Mouse (Mus musculus) stomach, embryonic 14.5 days (tissue): Measurements from ENCODE around the gene Depdc5. TPM values are rescaled to one million over a fixed set of nuclear protein-coding genes. Genes with fewer than 3 reads are reported as not detected.

Experiments used
- ATAC-seq: fragments of 200-750 bp; cut with Nextera tagmentation; 2 replicates; pipeline ENCODE4 v1.8.0; 2017; ENCODE audit warnings: low read depth, moderate TSS enrichment; ENCODE audit not compliant: insufficient number of reproducible peaks, insufficient read depth, low FRiP score
- H3K27ac ChIP-seq: fragments of 300-500 bp; sonication (generic); 2 replicates; pipeline ENCODE4 v1.5.1; 2014; ENCODE audit warnings: mild to moderate bottlenecking, low read length, moderate library complexity, mixed read lengths
- H3K27me3 ChIP-seq: fragments of 300-500 bp; sonication (generic); 2 replicates; pipeline ENCODE4 v1.6.1; 2014; ENCODE audit warnings: low read length, control low read depth, mixed read lengths; ENCODE audit not compliant: control insufficient read depth, insufficient read depth
- H3K36me3 ChIP-seq: fragments of 300-500 bp; sonication (generic); 2 replicates; pipeline ENCODE4 v1.6.1; 2014; ENCODE audit warnings: mild to moderate bottlenecking, control low read depth, low read length, moderate library complexity, mixed read lengths; ENCODE audit not compliant: control insufficient read depth, insufficient read depth
- H3K4me1 ChIP-seq: fragments of 300-500 bp; sonication (generic); 2 replicates; pipeline ENCODE4 v1.6.1; 2014; ENCODE audit warnings: low read length, control low read depth, mixed read lengths; ENCODE audit not compliant: control insufficient read depth, insufficient read depth
- H3K4me2 ChIP-seq: fragments of 300-500 bp; sonication (generic); replicated peaks from 2 replicates; pipeline ENCODE4 v1.6.1; 2014; ENCODE audit warnings: low read depth, low read length, control low read depth
- H3K4me3 ChIP-seq: fragments of 300-500 bp; sonication (generic); 2 replicates; pipeline ENCODE4 v1.5.1; 2014; ENCODE audit warnings: low read depth, low read length, control low read depth
- H3K9ac ChIP-seq: fragments of 300-500 bp; sonication (generic); replicated peaks from 2 replicates; pipeline ENCODE4 v1.6.1; 2014; ENCODE audit warnings: low read depth, mild to moderate bottlenecking, control low read depth, low read length, moderate library complexity, mixed read lengths
- H3K9me3 ChIP-seq: fragments of 300-500 bp; sonication (generic); 2 replicates; pipeline ENCODE4 v1.6.1; 2016; ENCODE audit warnings: low read depth, low read length, control low read depth; ENCODE audit not compliant: control insufficient read depth
- WGBS: fragments of 180-500 bp; shearing (Covaris S2); extraction: QIAGEN DNeasy Blood & Tissue Kit; methylation state at CpG from one replicate; pipeline ENCODE4 v1.1.7; 2014; 5-methylcytosine and 5-hydroxymethylcytosine counted together
- polyA plus RNA-seq: library from polyadenylated mRNA; unstranded; fragments of >200 nt; fragmentation: Nextera tagmentation; extraction: Ambion mirVana; gene quantifications from 2 replicates; pipeline ENCODE4 v1.2.1, GENCODE M21; 2014

The Depdc5 gene
- polyA plus RNA-seq, 1 experiment from 2014 or later: 25.4 TPM

DNA sequence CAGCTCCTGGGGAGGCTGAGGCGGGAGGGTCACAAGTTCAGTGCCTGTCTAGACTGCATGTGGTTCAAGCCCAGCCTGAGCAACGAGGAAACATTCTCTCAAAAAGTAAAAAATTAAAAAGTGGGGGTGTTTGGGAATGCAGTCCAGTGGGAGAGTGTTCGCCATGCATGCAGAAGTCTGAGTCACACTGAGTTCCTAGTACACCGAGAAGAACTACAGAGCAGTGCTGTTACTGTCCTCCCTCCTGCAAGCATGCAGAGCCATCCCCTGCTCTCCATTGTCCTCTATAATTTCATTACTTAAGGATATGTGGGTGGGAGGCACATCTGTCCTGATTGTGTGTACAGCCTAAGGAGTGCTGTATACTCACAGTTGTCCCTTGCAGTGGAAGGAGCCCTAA is 59.4 kb downstream of the Depdc5 start:
- no peaks in the 10 kb centered on the region for H3K27me3 ChIP-seq
- no peaks in the 10 kb centered on the region for H3K9me3 ChIP-seq
- no peak overlapping the region for H3K9ac ChIP-seq
- no peak overlapping the region for H3K4me2 ChIP-seq
- H3K4me1 ChIP-seq: no peaks in the 10 kb centered on the region
- peaks cover 39% of the 10 kb centered on the region for H3K36me3 ChIP-seq
- no peak for ATAC-seq
- WGBS: 90% methylated on average over 4 of the region's 4 CpGs
- no peak overlapping the region for H3K27ac ChIP-seq
- no peak overlapping the region for H3K4me3 ChIP-seq

- Histone ChIP-seq H3K36me3 (peaks cover 52% of the 10 kb centered on the region), H3K27ac (no peak overlapping the region), H3K4me3 (no peak overlapping the region), H3K4me1 (no peaks in the 10 kb centered on the region), H3K9ac (no peak overlapping the region), H3K27me3 (no peaks in the 10 kb centered on the region), H3K9me3 (no peaks in the 10 kb centered on the region), H3K4me2 (no peak overlapping the region)
- ATAC-seq: no peak
- 81% methylated on average over 2 of the region's 2 CpGs for WGBS
Observed at GRCm38 (mm10) chr5:32930761-32931160, 67.3 kb downstream of the Depdc5 start.

GRCm38 (mm10) chr5:32934654-32935053 is 71.2 kb downstream of the Depdc5 start:
- Histone ChIP-seq H3K36me3 (peaks cover 45% of the 10 kb centered on the region), H3K4me2 (no peak overlapping the region), H3K9ac (no peak overlapping the region), H3K27ac (no peak overlapping the region), H3K4me3 (no peak overlapping the region), H3K4me1 (no peaks in the 10 kb centered on the region), H3K27me3 (no peaks in the 10 kb centered on the region), H3K9me3 (no peaks in the 10 kb centered on the region)
- ATAC-seq: no peak
- 62% methylated on average over 2 of the region's 2 CpGs for WGBS

- 90% methylated on average over 7 of the region's 7 CpGs for WGBS
- Histone ChIP-seq H3K27me3 (no peaks in the 10 kb centered on the region), H3K9ac (no peak overlapping the region), H3K4me3 (no peak overlapping the region), H3K27ac (no peak overlapping the region), H3K9me3 (no peaks in the 10 kb centered on the region), H3K4me2 (no peak overlapping the region), H3K4me1 (no peaks in the 10 kb centered on the region), H3K36me3 (peaks cover 48% of the 10 kb centered on the region)
- no peak for ATAC-seq
Observed at GRCm38 (mm10) chr5:32940586-32940985, 77.1 kb downstream of the Depdc5 start.

DNA sequence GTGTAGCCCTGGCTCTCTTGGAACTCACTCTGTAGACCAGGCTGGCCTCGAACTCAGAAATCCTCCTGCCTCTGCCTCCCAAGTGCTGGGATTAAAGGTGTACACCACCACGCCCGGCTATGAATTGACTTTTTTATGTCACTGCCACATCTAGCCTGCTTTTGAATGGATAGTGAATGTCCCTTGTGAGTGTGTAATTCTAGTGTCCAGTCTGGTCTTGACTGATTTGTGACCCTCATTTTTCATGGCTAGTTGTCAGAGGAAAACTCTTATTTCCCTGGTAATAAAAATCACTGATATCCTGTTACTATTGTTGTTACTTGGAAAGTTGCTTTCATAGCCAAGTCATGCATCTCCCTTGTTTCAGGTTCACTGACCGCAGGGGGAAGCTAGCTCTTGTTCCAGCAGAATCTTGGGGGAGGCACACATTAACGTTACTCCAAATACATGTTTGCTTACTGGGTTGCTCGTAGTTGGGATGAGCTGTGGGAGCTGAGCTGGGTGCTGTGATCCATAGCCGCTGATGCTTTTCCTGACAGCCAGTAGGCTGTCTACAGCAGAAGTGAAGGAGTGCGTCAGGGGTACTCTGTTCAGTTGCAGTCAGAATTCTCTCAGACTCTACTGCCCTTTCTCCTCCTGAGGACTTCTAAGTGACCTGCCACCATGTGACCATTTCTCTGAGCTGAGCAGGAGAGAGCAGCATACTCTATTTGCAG is 77.9 kb downstream of the Depdc5 start:
- no peak overlapping the region for H3K9ac ChIP-seq
- H3K4me2 ChIP-seq: no peak overlapping the region
- H3K4me1 ChIP-seq: no peaks in the 10 kb centered on the region
- H3K9me3 ChIP-seq: no peaks in the 10 kb centered on the region
- H3K27me3 ChIP-seq: no peaks in the 10 kb centered on the region
- ATAC-seq: no peak
- WGBS: 94% methylated on average over 8 of the region's 8 CpGs
- peaks cover 47% of the 10 kb centered on the region for H3K36me3 ChIP-seq
- H3K4me3 ChIP-seq: no peak overlapping the region
- H3K27ac ChIP-seq: no peak overlapping the region

GRCm38 (mm10) chr5:32950077-32950476 is 86.6 kb downstream of the Depdc5 start:
- no peaks in the 10 kb centered on the region for H3K9me3 ChIP-seq
- H3K36me3 ChIP-seq: peaks cover 39% of the 10 kb centered on the region
- no peak overlapping the region for H3K4me2 ChIP-seq
- H3K27me3 ChIP-seq: no peaks in the 10 kb centered on the region
- 97% methylated on average over 6 of the region's 6 CpGs for WGBS
- H3K9ac ChIP-seq: no peak overlapping the region
- no peak overlapping the region for H3K4me3 ChIP-seq
- H3K27ac ChIP-seq: no peak overlapping the region
- ATAC-seq: no peak
- H3K4me1 ChIP-seq: no peaks in the 10 kb centered on the region

DNA sequence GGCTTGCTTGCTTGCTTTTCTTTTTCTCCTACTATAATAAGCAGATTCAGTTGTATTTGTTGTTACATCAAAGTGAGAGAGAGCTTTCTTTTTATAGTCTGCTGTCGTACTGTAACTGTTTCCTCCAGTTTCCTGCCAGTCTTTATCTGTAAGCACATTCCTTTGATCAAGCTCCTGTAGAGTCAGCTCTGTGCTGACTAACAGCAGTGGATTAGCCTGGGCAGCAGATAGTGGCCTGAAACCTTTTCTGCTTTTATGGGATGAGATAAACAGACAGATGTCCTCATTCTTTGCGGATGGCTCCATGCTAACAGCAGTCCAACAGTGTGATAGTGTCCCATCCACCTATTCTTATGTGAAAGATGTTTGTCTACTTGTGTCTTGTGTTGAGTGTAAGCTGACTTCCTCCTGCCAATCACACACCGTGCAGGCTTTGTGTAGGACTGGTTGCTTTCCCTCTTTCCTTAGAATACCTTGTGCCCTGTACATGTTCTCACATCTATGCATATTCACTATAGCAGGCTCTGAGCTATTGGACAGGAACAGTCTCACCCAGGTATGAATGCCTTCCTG is 87.3 kb downstream of the Depdc5 start:
- no peak for ATAC-seq
- peaks cover 36% of the 10 kb centered on the region for H3K36me3 ChIP-seq

DNA sequence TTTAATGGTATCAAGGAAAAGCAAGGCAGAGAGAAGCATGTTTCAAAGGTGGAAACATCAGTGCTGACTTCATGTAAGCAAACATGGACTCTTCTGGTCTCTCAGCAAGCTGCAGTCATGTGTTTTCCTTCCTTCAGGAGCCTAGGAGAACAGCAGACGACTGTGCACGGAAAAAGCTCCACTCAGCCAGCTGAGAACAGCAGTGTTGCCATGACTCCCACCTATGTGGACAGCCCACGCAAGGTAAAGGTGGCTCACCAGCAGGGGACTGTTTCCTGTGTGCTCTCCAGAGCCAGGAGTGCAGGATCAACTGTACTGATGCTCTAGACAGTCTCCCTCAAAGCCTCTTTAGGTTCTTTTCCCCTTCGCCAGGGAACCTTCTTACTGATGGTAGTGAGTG is 92.2 kb downstream of the Depdc5 start:
- Histone ChIP-seq H3K27ac (no peak overlapping the region), H3K4me2 (no peak overlapping the region), H3K36me3 (peaks cover 28% of the 10 kb centered on the region), H3K9ac (no peak overlapping the region), H3K9me3 (no peaks in the 10 kb centered on the region), H3K4me1 (no peaks in the 10 kb centered on the region), H3K4me3 (no peak overlapping the region), H3K27me3 (no peaks in the 10 kb centered on the region)
- no peak for ATAC-seq
- WGBS: 82% methylated on average over 4 of the region's 4 CpGs

More for the DNA sequence above, 87.3 kb downstream of the Depdc5 start:
- WGBS: 75% methylated on average over 3 of the region's 3 CpGs
- Histone ChIP-seq H3K27me3 (no peaks in the 10 kb centered on the region), H3K9me3 (no peaks in the 10 kb centered on the region), H3K4me3 (no peak overlapping the region), H3K4me2 (no peak overlapping the region), H3K9ac (no peak overlapping the region), H3K27ac (no peak overlapping the region), H3K4me1 (no peaks in the 10 kb centered on the region)

DNA sequence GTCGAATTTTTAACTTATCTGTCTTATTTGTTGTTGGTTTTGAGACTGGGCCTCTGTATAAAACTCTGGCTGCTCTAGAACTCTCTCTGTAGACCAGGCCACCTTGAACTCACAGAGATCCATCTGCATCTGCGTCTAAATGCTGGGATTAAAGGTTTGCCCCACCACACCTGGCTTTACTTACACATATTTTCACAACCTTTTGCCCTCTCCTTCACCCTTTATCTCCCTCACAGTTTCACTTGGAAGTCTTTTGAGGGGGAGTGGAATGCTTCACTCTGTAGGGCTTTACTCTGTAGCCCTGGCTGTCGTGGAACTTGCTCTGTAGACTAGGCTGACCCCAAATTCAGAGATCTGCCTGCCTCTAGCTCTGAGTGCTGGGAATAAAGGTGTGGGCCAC is 98.1 kb downstream of the Depdc5 start:
- H3K36me3 ChIP-seq: peaks cover 28% of the 10 kb centered on the region; the same call in 1 of the 2 replicates
- no peaks in the 10 kb centered on the region for H3K4me1 ChIP-seq
- H3K4me3 ChIP-seq: no peak overlapping the region
- WGBS: 62% methylated on average over 3 of the region's 3 CpGs
- no peak for ATAC-seq
- H3K27me3 ChIP-seq: no peaks in the 10 kb centered on the region
- no peak overlapping the region for H3K4me2 ChIP-seq
- H3K9ac ChIP-seq: no peak overlapping the region
- H3K27ac ChIP-seq: no peak overlapping the region
- H3K9me3 ChIP-seq: no peaks in the 10 kb centered on the region
